Mouse (Mus musculus) CD8-positive naive resting alpha-beta T cell, adult 2 months (primary cell): ENCODE results near the gene Tmem222.

Experiments used
- DNase-seq, 2 experiments: peaks; one replicate each; pipeline ENCODE4 v3.0.0; 2022; ENCODE audit warnings: low read depth in 2 of 2, low spot score in 2 of 2

The Tmem222 gene

GRCm38 (mm10) chr4:133277104-133278026, at the start of gene Tmem222:
TSS of gene Tmem222 (minus strand) at chr4:133277792.
- DNase-seq, result peak; percentile 94

DNA sequence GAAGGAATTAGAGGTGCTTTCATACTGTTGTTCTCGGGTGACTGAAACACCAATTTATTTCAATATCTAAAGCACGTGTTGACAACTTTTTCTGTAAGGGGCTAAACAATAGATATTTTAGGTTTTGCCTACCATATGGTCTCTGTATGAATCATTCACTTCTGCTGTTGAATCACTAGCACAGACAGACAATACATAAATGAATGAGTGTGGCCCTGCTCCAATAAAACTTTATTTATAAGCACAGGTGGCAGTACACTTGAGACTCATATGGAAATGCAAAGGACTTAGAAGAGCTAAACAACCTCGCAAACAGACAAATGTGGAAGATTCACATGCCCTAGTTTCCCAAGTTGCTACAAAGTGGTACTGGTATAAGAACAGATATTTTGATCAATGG, 42.1 kb upstream of the Tmem222 start:
- DNase-seq, result no peak

DNA sequence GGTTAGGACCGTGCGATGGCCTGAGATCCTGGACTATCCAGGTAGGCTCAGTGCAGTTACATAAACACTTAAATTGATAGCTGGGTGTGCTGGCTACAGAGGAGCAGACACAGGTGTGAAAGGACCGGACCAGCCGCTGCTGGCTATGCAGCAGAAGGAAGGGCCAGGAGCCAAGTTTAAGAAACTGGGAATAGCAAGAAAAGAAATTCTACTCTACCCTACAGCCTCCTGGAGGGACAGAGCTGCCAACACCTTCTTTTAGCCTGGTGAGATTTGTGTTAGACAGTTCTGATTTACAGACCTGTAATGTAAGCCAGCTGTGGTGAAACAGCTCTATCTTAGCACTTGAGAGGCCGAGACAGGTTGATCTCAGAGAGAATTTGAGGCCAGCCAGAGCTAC, 38.4 kb upstream of the Tmem222 start:
- DNase-seq, result no peak

DNA sequence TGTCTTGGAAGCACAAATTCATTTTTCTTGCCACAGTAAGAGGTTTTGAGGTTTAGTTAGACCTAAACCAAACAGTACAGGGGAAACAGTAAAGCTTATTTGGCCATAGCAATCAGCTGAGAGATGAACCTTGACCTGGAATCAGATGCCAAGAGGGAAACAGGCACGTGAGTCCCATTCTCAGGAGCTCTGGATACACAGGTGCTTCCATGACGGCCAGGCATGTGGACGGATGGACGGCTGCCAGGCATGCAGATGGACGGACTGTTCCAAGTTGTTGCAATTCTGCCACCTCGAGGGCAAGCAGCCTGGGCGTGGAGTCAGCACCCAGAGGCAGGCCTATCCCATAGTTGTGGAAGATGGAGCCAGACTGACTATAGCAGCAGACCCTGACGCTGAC, 37.3 kb upstream of the Tmem222 start:
- no peak for DNase-seq

DNA sequence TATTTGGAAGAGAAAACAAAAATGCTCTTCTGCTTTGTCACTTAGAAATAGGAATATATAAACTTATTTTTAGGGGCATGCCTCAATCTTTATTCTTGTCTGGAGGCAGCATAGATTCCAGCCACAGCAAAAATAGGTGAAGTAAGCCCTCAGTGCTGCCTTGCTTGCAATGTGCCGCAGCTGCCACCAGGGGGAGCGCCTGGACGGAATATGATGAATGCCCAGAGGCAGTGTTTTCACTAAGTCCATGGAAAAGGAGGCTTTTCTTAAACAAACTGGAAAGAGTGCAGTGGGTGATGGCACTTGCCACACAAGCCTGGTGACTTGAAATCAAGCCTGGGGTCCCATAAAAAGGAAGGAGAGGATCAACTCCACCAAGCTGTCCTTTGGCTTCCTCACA, 32.4 kb upstream of the Tmem222 start:
- DNase-seq, result peak; percentile 85 to 91

- peak; percentile 46 to 72 for DNase-seq
Measured at GRCm38 (mm10) chr4:133307331-133307730, 29.7 kb upstream of the Tmem222 start.

DNA sequence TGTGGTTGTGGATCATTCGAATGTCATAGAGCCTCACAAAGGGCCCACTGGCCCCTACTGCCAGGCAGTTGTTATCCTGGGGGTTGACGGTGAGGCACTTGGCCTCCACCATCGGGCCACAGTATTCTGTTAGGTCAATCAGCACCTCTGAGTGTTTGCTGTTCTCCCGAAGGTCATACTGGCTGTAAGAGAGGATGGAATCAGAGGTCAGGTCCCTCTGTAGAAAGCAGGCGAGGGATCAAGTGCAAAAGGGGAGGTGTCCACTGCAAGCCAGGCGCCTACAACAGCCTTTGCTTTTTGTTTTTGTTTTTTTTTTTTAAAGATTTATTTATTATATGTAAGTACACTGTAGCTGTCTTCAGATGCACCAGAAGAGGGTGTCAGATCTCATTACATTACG, 28.2 kb upstream of the Tmem222 start:
- DNase-seq, result no peak

GRCm38 (mm10) chr4:133304770-133305169, 27.2 kb upstream of the Tmem222 start:
- DNase-seq, result no peak

DNA sequence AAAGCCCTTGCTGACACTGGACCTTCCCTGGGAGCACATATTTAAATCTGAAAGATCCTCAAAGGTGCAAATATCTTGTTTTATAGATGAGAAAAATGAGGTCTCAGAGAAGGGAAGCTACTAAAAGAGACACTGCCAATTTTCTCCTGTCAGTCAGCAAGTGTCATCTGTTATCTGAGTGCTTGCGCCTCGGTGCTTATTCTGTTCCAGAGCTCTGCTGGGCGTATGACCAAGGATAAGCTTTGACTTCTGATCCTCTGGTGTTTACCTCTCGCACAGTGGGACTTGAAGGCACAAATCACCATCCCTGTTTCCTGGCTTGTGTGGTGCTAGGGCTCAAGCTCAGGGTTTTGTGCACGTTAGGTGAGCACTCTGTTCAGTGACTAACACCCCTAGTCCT, 25.1 kb upstream of the Tmem222 start:
- DNase-seq, result no peak

DNA sequence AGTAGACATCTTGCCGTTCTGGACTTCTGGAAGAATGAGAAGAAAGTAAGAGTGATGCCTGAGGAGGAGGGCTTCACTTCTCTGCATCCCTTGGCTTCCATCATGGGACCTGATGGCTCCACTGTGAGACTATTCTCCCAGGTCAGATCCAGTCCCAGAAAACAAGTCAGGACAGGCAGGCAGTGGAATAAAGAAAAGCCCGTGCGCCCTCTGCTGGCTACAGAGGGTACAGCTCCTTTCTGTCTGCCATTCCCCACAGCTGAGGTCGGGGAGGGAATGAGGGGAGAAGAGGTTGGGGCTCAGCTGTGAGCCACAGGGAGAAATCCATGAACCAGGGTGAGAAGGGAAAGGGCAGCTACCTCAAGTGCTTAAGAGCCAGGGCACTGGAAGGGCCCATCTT, 24.2 kb upstream of the Tmem222 start:
- DNase-seq, result peak; percentile 39 to 59

DNA sequence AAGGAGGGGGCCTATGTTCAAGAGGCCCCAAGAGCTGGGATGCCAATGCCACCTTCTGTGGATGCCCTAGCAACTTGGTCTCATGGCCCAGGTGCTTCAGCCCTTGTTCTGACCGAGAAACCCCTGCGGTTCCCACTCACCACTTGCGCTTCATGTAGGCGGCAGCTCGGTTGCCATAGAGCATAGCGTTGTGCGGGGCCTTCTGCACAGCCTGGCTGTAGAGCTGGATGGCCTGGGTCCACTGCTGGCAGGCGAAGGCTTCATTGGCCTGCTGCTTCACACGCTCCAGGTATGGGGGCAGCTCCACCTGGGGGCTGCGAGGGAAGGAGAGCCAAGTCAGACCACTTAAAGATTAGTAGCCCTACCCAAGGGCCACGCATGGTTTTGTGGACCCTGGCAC, 22.8 kb upstream of the Tmem222 start:
- no peak for DNase-seq

GRCm38 (mm10) chr4:133299701-133300100, 22.1 kb upstream of the Tmem222 start:
- no peak for DNase-seq

GRCm38 (mm10) chr4:133298516-133299365, 21.1 kb upstream of the Tmem222 start:
- peak; percentile 57 to 63 for DNase-seq

- DNase-seq, result peak; percentile 70 to 76
Measured at GRCm38 (mm10) chr4:133297801-133298238, 20.2 kb upstream of the Tmem222 start.

- no peak for DNase-seq
Measured at GRCm38 (mm10) chr4:133297360-133297759, 19.8 kb upstream of the Tmem222 start.

- no peak for DNase-seq
Measured at GRCm38 (mm10) chr4:133294084-133294483, 16.5 kb upstream of the Tmem222 start.

GRCm38 (mm10) chr4:133292901-133293843, 15.6 kb upstream of the Tmem222 start:
- no peak for DNase-seq

- DNase-seq, result no peak
Measured at GRCm38 (mm10) chr4:133292405-133292804, 14.8 kb upstream of the Tmem222 start.

DNA sequence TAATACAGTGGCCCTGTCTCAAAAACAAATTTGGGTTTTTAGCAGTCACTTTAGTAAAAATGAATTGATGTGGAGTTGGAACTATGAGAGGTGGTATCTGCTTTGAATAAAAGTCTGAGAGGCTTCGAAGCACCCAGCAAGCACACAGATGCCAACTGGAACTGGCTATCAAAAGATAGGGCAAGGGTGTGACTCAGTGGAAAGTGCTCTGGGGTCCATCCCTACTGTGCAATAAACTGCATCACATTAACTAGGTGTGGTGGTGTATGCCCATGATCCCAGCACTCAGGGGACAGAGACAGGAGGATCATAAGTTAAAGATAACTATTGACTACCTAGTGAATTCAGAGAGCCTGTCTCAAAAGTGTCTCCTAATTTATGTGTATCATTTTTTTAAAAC, 13.7 kb upstream of the Tmem222 start:
- DNase-seq, result no peak

- DNase-seq, result no peak
Measured at GRCm38 (mm10) chr4:133286476-133287077, 9.0 kb upstream of the Tmem222 start.
